Mouse (Mus musculus) left cerebral cortex, postnatal 25 days (tissue): ENCODE results near the gene Odf3l2. TPM values are rescaled to one million over a fixed set of nuclear protein-coding genes. Genes with fewer than 3 reads are reported as not detected.

ENCODE experiments used
- DNase-seq, 2 experiments: peaks; one replicate each; pipeline ENCODE4 v3.0.0; 2022; ENCODE audit warnings: low spot score in 2 of 2, mixed read lengths in 1 of 2
- intact Hi-C: fragments of 180-260 bp; cut with DNase I; formaldehyde crosslinking; loops from one replicate; pipeline ENCODE4 v1.15.1; 2025
- total RNA-seq, 2 experiments: library from RNA; stranded (reverse); gene quantifications; 2 replicates each; pipeline ENCODE4 v1.2.3; 2021

The Odf3l2 gene
- under 1 TPM; 0.34 to 0.57 TPM for total RNA-seq

DNA sequence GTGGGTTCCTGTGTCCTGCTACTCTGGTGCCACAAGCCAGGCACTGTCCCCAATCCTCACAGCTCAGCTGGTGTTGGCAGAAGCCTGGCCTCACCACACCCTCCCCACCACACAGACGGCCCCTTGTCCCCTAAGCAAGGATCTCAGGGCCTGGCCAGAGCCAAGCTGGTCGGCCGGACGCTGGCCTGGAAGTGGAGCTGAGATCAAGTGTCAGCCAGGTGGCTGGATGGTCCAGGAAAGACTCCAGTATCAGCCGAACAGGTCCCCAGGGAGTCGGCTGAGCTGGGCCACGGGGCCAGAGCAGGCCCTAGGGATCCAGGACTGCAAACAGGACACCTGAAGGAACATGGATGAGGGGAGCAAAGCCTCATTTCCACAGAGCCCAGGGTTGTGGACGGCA, at the start of gene Odf3l2:
Gene Odf3l2, minus strand, starts transcription at position 28 of the 400 bp plus-strand sequence.
- DNase-seq, result no peak
- intact Hi-C loops, result no loop called here

- intact Hi-C loops, result no loop called here
- DNase-seq, result no peak
Measured at GRCm38 (mm10) chr10:79694379-79694655, 48.8 kb upstream of the Odf3l2 start.

DNA sequence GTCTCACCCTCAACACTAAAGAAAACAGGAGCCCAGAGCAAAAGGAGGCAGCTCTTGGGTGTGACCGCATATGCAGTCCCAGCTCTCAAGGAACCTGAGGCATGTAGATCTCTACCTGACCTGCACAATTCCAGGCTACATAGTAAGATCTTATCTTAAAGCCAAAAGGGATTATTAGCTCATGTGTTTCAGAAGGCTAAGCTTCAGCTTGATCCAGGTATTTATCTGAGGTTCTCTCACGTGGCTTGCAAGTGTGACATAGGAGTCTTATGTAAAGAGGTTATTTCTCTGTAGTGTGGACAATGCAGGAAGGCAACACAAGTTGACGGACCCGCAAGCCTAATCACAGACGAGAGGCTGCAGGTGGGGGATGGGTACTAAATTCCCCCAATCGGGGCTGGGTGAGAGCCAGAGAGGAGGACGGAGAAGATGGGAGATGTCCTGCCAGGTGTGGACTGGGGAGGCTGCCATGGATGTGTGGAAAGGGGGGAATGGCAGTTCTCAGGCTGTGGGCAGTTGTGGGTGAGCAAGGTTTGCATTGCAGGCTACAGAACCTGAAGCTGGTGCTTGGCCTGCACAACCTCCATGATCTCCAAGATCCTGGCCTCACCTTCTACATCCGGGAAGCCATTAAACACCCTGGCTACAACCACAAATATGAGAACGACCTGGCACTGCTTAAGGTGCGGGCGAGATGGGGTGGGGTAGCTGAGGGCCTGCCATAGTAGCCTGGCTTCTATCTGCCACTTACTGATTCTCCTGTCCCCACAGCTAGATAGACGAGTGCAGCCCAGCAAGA, 48.2 kb upstream of the Odf3l2 start:
- intact Hi-C loops, result no loop called here
- no peak for DNase-seq

- no peak for DNase-seq
- intact Hi-C loops, result no loop called here
Measured at GRCm38 (mm10) chr10:79691986-79692548, 46.5 kb upstream of the Odf3l2 start.

- intact Hi-C loops, result loop anchor here (10.0 kb wide), 1 partner anchor 1866 kb away; the partner anchor contains the start of gene Aes
- no peak for DNase-seq
Measured at GRCm38 (mm10) chr10:79689178-79689577, 43.6 kb upstream of the Odf3l2 start.

DNA sequence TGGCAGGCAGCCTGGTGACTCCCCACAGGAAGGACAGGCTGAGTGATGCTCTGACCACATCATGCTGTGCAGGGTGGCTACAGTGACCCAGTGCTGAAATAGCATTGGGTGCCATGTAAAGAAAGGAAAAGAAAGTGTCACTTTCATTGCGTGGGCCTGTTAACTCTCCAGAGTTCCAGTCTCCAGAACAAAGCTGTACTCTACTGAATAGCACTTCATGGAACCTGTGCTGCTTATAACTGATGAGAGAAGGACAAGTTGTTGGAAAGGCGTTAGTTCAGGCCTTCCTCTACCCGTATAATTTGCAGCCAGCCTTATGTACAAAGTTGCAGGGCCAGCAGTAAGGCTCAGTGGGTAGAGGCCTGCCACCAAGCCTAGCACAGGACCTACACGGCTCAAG, 43.2 kb upstream of the Odf3l2 start, which contains the start of gene Gzmm:
Gene Gzmm, plus strand, starts transcription at position 301 of the 400 bp plus-strand sequence.
- intact Hi-C loops, result loop anchor here (10.0 kb wide), 1 partner anchor 1866 kb away; the partner anchor contains the start of gene Aes
- DNase-seq, result no peak

DNA sequence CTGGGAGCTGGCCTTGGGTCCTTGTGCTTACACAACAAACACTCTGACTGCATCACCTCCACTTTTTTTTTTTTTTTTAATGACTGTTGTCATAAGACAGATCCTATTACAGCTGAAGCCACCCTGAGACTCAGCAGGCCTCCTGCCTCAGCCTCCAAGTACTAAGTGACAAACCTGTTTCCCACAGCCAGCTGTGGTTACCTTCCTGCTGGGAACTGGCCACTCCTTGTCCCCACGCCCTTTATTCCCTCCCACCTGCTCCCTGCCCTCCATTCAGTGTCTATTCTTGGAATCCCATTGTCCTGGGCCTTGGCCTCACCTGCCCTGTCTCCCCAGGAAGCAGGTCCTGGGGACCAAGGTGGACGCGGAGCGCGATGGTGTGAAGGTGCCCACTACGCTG, 42.0 kb upstream of the Odf3l2 start:
- DNase-seq, result no peak
- intact Hi-C loops, result loop anchor here (10.0 kb wide), 1 partner anchor 1867 kb away; the partner anchor contains the start of gene Aes

GRCm38 (mm10) chr10:79686691-79687090, 41.2 kb upstream of the Odf3l2 start:
- no peak for DNase-seq
- intact Hi-C loops, result loop anchor here (10.0 kb wide), 1 partner anchor 1868 kb away; the partner anchor contains the start of gene Aes

- DNase-seq, result no peak
- intact Hi-C loops, result loop anchor here (10.0 kb wide), 1 partner anchor 1869 kb away; the partner anchor contains the start of gene Aes
Measured at GRCm38 (mm10) chr10:79686219-79686618, 40.7 kb upstream of the Odf3l2 start.

- intact Hi-C loops, result loop anchor here (10.0 kb wide), 1 partner anchor 1870 kb away; the partner anchor contains the start of gene Aes
- DNase-seq, result no peak
Measured at GRCm38 (mm10) chr10:79684770-79685600, 39.4 kb upstream of the Odf3l2 start.

- intact Hi-C loops, result loop anchor here (10.0 kb wide), 1 partner anchor 1871 kb away; the partner anchor contains the start of gene Aes
- DNase-seq, result no peak
Measured at GRCm38 (mm10) chr10:79683726-79684640, 38.4 kb upstream of the Odf3l2 start.

- peak; percentile 54 to 57 for DNase-seq
- intact Hi-C loops, result loop anchor here (10.0 kb wide), 1 partner anchor 1872 kb away; the partner anchor contains the start of gene Aes
Measured at GRCm38 (mm10) chr10:79682916-79683582, 37.5 kb upstream of the Odf3l2 start.

GRCm38 (mm10) chr10:79682551-79682915, 37.0 kb upstream of the Odf3l2 start:
- DNase-seq, result no peak
- intact Hi-C loops, result loop anchor here (10.0 kb wide), 1 partner anchor 1872 kb away; the partner anchor contains the start of gene Aes

DNA sequence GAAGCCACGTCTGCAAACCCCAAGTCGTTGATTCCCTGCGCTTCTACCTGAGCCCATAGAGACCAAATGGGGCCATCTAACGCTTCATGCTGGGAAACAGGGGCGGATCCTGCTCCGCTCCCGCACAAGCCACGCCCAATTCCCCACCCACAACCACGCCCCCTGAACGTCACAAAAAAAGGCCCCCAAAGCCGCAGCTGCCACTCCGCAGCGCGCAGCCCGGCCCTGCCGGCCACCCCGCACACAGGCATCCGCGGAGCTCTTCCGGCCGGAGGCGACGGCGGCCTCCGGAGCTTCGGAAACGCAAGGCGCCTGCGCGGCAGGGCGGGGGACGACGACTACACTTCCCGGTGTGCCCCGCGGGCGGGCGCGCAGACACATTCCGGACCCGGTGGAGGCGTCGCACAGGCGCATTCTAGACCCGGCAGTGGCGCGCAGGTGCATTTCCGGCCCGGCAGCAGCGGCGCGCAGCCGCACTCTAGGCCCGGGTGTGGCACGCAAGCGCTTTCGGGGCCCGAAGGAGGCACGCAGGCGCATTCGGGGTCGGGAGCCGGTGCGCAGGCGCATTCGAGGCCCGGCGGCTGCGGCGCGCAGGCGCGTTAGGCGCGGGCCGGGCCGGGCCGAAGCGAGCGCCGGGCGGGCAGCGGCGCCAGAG, 36.2 kb upstream of the Odf3l2 start, which contains the start of gene Cdc34:
Gene Cdc34, plus strand, starts transcription at position 605 of the 655 bp plus-strand sequence.
- DNase-seq, result peak; percentile 100
- intact Hi-C loops, result loop anchor here (1.0 to 10.0 kb wide), 2 partner anchors 12 to 1873 kb away; partner anchors contain the start of genes Aes and Tpgs1

- no peak for DNase-seq
- intact Hi-C loops, result loop anchor here (1.0 to 10.0 kb wide), 2 partner anchors 12 to 1874 kb away; partner anchors contain the start of genes Aes and Tpgs1
Measured at GRCm38 (mm10) chr10:79680606-79681495, 35.3 kb upstream of the Odf3l2 start.

- no peak for DNase-seq
- intact Hi-C loops, result no loop called here
Measured at GRCm38 (mm10) chr10:79675346-79676035, 30.0 kb upstream of the Odf3l2 start.
